Mouse (Mus musculus): ENCODE results near the gene Zfp456. TPM values are rescaled to one million over a fixed set of nuclear protein-coding genes. Genes with fewer than 3 reads are reported as not detected.
"Not testable (repeated sequence)": the region's sequence is repeated elsewhere in the genome, so short reads cannot be mapped to it uniquely, and the experiment has no call there.

The Zfp456 gene
- under 1 TPM; 0.62 to 0.89 TPM for total RNA-seq (2021)
- long read RNA-seq, full-length matches to known transcripts: 1 of 1 reads
- long read RNA-seq, partial matches to known transcripts: 0 of 1 reads
- long read RNA-seq, other reads (novel, unspliced or antisense): 0 of 1 reads

DNA sequence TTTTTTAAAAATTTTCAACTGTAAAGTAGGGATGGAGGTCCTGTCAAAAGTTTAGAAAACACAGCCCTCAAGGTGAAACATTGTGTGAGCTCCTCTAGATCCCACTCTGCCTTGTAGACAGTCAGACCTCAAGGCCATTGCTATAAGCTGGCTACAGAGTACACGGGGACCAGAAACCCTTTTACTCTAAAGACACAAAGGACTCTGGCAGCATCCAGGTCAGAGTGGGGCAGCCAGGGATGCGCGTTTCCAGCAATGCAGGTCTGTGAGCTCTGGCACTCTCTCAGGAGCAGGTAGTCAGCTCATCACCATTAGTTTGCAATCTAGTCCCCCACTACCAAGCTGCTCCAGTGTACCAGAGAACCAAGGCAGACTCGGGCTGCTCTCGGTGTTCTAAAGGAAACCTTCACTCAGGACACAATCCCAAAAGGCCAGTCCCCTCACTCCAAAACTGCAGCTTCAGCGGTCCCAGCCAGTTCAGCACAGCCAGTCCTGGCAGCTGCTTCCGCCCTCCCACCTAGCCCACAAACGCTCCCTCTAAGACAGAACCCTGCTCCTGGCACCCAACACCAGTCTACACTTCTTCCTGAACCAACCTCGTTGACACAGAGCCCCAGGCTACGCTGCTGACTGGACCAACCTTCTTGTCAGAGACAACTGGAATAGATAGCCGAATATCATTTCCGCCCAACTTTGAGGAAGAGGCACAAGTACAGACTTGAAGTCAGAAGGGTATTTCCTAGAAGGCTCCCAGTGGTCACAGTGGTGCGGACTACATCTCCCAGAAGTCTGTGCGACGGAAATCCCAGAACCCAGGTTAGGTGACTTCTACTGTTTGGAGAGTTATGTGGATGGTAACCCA lies at the start of gene Zfp456, which contains the start of gene Gm28041:
Zfp456 (minus strand) TSS at position 761 of the 862 bp plus-strand sequence.
Gm28041 (minus strand) TSS at position 684 of the 862 bp plus-strand sequence.
- peak; percentile 51 to 67 for DNase-seq (ENCODE audit: low spot score in 2 of 2)

DNA sequence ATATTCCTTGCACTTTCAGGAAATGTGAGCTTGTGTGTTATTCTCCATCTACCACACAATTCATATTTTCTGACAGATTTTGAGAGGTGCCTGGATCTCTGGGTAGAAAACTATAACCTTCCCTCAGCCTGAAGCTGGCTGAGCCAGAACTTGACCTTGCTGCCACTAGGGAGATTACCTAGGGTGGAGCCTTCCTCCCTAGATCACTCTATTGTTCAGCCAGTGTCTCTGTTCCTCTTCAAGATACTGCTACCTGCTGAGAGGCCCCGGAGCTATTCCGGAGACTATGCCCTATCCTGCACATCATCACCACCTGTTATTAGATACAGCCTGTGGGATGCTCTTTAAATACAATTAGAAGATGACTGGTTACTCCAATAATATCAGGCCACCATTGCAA lies 46.9 kb upstream of the Zfp456 start:
- not testable (repeated sequence) for DNase-seq (ENCODE audit: low spot score in 2 of 2)

DNA sequence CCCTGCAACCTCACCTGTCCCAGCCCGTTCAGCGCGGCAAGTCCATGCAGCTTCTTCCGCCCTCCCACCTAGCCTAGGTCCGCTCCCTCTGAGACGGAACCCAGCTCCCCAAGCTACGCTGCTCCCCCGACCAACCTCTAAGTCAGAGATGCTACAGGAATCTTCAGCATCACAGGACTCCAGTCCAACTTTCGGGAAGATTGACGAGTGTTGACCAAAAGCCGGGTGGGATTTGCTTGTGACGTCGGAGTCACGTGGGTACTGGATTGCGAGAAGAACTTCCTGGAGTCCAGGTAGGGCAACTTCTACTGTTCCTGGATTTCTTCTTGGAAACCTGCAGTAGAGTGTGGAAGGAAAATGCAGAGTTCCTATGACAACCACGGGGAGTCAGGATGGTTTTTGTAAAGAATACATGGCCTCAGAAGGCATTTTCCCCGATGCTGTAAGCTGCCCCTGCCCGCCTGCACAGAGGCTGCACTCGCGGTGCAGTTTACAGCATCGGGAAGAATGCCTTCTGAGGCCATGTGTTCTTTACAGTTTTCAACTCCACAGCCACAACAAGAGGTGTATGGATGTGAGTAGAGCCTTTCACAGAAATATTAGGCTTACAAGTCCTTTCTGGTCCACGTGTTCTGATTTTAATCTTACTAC lies 45.7 kb upstream of the Zfp456 start, which contains the start of gene Zfp459:
Zfp459 (minus strand) TSS at position 212 of the 651 bp plus-strand sequence.
- peak; percentile 23 to 46 for DNase-seq (ENCODE audit: low spot score in 2 of 2)

GRCm38 (mm10) chr13:67420558-67421206 lies 45.1 kb upstream of the Zfp456 start:
- DNase-seq (ENCODE audit: low spot score in 2 of 2): no peak

- no peak for DNase-seq (ENCODE audit: low spot score in 2 of 2)
Measured at GRCm38 (mm10) chr13:67416811-67417210, 41.2 kb upstream of the Zfp456 start.

DNA sequence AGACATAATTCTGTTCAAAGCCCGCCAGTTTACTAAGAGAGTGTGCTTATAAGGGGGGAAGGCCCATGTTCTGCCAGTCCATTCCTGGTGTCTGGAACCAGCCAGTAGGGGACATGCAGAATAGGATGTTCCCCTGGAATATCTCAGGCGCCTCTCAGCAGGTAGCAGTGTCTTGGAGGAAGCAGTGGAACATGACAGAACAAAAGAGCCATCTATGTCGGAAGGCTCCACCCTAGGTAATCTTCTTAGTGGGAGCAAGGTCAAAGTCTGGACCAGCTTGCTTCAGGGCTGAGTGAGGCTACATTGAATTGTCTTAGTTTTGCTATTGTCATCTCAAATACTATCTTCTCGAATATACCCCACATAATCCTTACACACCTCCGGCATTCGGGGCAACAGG lies 40.1 kb upstream of the Zfp456 start:
- no peak for DNase-seq (ENCODE audit: low spot score in 2 of 2)

- DNase-seq (ENCODE audit: low spot score in 2 of 2): not testable (repeated sequence)
Measured at GRCm38 (mm10) chr13:67413634-67414033, 38.0 kb upstream of the Zfp456 start.

GRCm38 (mm10) chr13:67399183-67399903 lies 23.7 kb upstream of the Zfp456 start, which contains the start of gene Zfp429:
Gene Zfp429, minus strand, starts transcription at chr13:67399819.
- DNase-seq (ENCODE audit: low spot score in 2 of 2): peak; percentile 52 to 73

GRCm38 (mm10) chr13:67376255-67376654 lies 645 bp upstream of the Zfp456 start:
- DNase-seq (ENCODE audit: low spot score in 2 of 2): not testable (repeated sequence)

DNA sequence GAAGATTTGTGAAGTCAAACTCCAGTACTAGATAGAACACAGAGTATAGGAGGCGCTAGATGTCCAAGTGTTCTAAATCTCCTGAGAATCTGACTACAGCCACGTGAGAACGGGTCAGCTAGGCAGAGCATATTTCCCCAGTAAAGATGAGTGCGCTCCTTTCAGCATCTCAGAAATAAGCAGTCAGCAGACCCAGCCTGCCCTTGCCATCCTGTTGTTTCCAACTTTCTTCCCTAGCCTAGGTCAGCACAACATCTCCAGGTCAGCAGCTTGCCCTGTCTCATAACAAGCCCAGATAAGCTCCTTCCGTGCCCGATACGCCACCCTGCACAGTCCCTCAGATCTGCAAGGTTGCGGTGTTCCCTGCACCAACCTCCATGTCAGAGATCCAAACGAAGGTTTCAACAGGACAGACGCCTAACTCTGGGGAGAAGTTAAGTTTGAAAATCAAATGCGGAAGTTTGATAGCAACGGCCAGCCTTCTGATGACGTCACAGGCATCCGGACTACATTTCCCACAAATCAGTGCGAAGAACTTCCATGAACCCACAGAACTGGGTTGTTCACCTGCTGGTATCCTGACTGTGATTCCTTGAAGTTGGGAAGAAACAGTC lies 15.4 kb downstream of the Zfp456 start, which contains the start of the genes Gm28044 and Zfp953:
Gm28044 (minus strand) TSS at position 406 of the 614 bp plus-strand sequence.
Zfp953 (minus strand) TSS at position 475 of the 614 bp plus-strand sequence.
- DNase-seq (ENCODE audit: low spot score in 2 of 2): peak; percentile 85 to 95

GRCm38 (mm10) chr13:67351854-67352253 lies 23.8 kb downstream of the Zfp456 start:
- DNase-seq (ENCODE audit: low spot score in 2 of 2): no peak

- DNase-seq (ENCODE audit: low spot score in 2 of 2): no peak
Measured at GRCm38 (mm10) chr13:67343422-67343821, 32.2 kb downstream of the Zfp456 start.

- no peak for DNase-seq (ENCODE audit: low spot score in 2 of 2)
Measured at GRCm38 (mm10) chr13:67332877-67333276, 42.7 kb downstream of the Zfp456 start.

DNA sequence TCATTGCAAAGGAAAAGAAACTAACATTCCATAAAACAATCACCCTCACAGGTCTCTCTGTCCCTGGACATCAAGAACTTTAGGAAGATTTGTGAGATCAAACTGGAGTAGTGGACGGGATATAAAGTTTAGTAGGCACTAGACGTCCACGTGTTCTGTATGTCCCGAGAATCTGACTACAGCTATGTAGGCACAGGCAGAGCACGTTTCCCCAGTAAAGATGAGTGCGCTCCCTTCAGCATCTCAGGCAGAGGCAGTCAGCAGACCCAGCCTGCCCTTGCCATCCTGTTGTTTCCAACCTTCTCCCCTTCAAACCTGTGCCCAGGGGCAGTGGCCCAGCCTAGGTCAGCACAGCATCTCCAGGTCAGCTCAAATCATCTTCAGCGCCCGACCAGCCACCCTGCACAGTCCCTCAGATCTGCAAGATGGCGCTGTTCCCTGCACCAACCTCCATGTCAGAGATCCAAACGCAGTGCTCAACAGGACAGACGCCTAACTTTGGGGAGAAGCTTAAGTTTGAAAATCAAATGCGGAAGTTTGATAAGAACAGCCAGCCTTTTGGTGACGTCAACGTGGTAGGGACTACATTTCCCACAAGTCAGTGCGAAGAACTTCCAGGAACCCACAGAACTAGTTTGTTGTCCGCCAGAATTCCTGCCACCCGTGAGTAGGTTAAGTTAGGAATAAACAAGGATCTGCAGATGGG lies 43.4 kb downstream of the Zfp456 start, which contains the start of gene Zfp595:
Zfp595 (minus strand) TSS at position 552 of the 706 bp plus-strand sequence.
- peak; percentile 69 to 92 for DNase-seq (ENCODE audit: low spot score in 2 of 2)

Other genes starting within 250 kb of the Zfp456 start
- 1 to 10 TPM; 5.6 to 6.6 TPM for gene Rsl1, start 202.6 kb downstream of the Zfp456 start, total RNA-seq (2021)
- gene Zfp455, start 181.3 kb downstream of the Zfp456 start, total RNA-seq (2021): 1 to 10 TPM; 3.0 to 3.5 TPM
- 10 to 100 TPM; 19.7 to 20.7 TPM for gene Zfp458, start 97.3 kb downstream of the Zfp456 start, total RNA-seq (2021)
- gene Zfp457, start 69.3 kb downstream of the Zfp456 start, total RNA-seq (2021): 1 to 10 TPM; 4.6 to 5.5 TPM
- 1 to 10 TPM; 3.7 to 4.1 TPM for gene Zfp595, start 43.2 kb downstream of the Zfp456 start, total RNA-seq (2021)
- under 1 TPM in 1 of 2 experiments, not detected in 1; 0.82 TPM for gene Gm28044, start 15.3 kb downstream of the Zfp456 start, total RNA-seq (2021)
- gene Zfp953, start 15.2 kb downstream of the Zfp456 start, total RNA-seq (2021): 1 to 10 TPM in 1 of 2 experiments, under 1 TPM in 1; 0.81 to 1.0 TPM
- gene Gm28041, start 77 bp downstream of the Zfp456 start, total RNA-seq (2021): 1 to 10 TPM in 1 of 2 experiments, under 1 TPM in 1; 0.84 to 1.2 TPM
- gene Zfp429, start 24.0 kb upstream of the Zfp456 start, total RNA-seq (2021): 1 to 10 TPM; 2.2 to 4.7 TPM
- gene Zfp459, start 45.6 kb upstream of the Zfp456 start, total RNA-seq (2021): 1 to 10 TPM; 1.4 to 2.8 TPM
- 10 to 100 TPM; 13.2 to 14.5 TPM for gene Zfp874a, start 75.8 kb upstream of the Zfp456 start, total RNA-seq (2021)
- 10 to 100 TPM; 14.8 to 19.0 TPM for gene Zfp874b, start 108.4 kb upstream of the Zfp456 start, total RNA-seq (2021)
- 1 to 10 TPM; 8.6 to 9.9 TPM for gene Zfp58, start 124.7 kb upstream of the Zfp456 start, total RNA-seq (2021)
- gene Gm26965, start 150.3 kb upstream of the Zfp456 start, total RNA-seq (2021): under 1 TPM in 1 of 2 experiments, not detected in 1; 0.81 TPM
- 10 to 100 TPM; 18.7 to 20.7 TPM for gene Zfp87, start 150.4 kb upstream of the Zfp456 start, total RNA-seq (2021)
- 10 to 100 TPM in 1 of 2 experiments, 1 to 10 TPM in 1; 9.5 to 11.0 TPM for gene Zfp748, start 178.0 kb upstream of the Zfp456 start, total RNA-seq (2021)
- 1 to 10 TPM; 7.7 to 8.1 TPM for gene Zfp729b, start 233.9 kb upstream of the Zfp456 start, total RNA-seq (2021)

Data from layer of hippocampus, adult 18-20 months (tissue).